Mouse (Mus musculus) lung, embryonic 16.5 days (tissue): Measurements from ENCODE around the gene Orai1. TPM values are rescaled to one million over a fixed set of nuclear protein-coding genes. Genes with fewer than 3 reads are reported as not detected.

ENCODE experiments used
- ATAC-seq: fragments of 200-750 bp; cut with Nextera tagmentation; 2 replicates; pipeline ENCODE4 v1.8.0; 2017; ENCODE audit warnings: low read depth, mild to moderate bottlenecking, moderate library complexity
- H3K27ac ChIP-seq: fragments of 300-500 bp; sonication (generic); 2 replicates; pipeline ENCODE4 v1.5.1; 2014; ENCODE audit warnings: mild to moderate bottlenecking, control low read depth, low read length
- H3K27me3 ChIP-seq: fragments of 300-500 bp; sonication (generic); 2 replicates; pipeline ENCODE4 v1.6.1; 2014; ENCODE audit warnings: low read depth, low read length, mixed read lengths; ENCODE audit not compliant: control insufficient read depth, insufficient read depth
- H3K36me3 ChIP-seq: fragments of 300-500 bp; sonication (generic); 2 replicates; pipeline ENCODE4 v1.6.1; 2014; ENCODE audit warnings: low read length; ENCODE audit not compliant: control insufficient read depth, insufficient read depth
- H3K4me1 ChIP-seq: fragments of 300-500 bp; sonication (generic); replicated peaks from 2 replicates; pipeline ENCODE4 v1.6.1; 2014; ENCODE audit warnings: low read length, mixed read lengths; ENCODE audit not compliant: control insufficient read depth, insufficient read depth
- H3K4me2 ChIP-seq: fragments of 300-500 bp; sonication (generic); 2 replicates; pipeline ENCODE4 v1.6.1; 2014; ENCODE audit warnings: low read depth, low read length, control low read depth
- H3K4me3 ChIP-seq: fragments of 300-500 bp; sonication (generic); 2 replicates; pipeline ENCODE4 v1.5.1; 2014; ENCODE audit warnings: mild to moderate bottlenecking, low read length, control low read depth
- H3K9ac ChIP-seq: fragments of 300-500 bp; sonication (generic); 2 replicates; pipeline ENCODE4 v1.6.1; 2014; ENCODE audit warnings: low read length, control low read depth
- H3K9me3 ChIP-seq: fragments of 300-500 bp; sonication (generic); 2 replicates; pipeline ENCODE4 v1.6.1; 2016; ENCODE audit warnings: low read length; ENCODE audit not compliant: control insufficient read depth
- WGBS: fragments of 180-500 bp; shearing (Covaris S2); extraction: QIAGEN DNeasy Blood & Tissue Kit; methylation state at CpG from one replicate; pipeline ENCODE4 v1.1.7; 2014; 5-methylcytosine and 5-hydroxymethylcytosine counted together
- polyA plus RNA-seq: library from polyadenylated mRNA; unstranded; fragments of >200 nt; fragmentation: Nextera tagmentation; extraction: Ambion mirVana; gene quantifications from 2 replicates; pipeline ENCODE4 v1.2.1, GENCODE M21; 2015

The Orai1 gene
- polyA plus RNA-seq, 1 experiment from 2014 or later = 18.2 TPM

- Histone ChIP-seq H3K4me2 (peak overlapping the region; percentile 53), H3K27ac (peak overlapping the region; percentile 56), H3K4me3 (peak overlapping the region; percentile 36), H3K9me3 (no peaks in the 10 kb centered on the region), H3K27me3 (no peaks in the 10 kb centered on the region), H3K36me3 (no peaks in the 10 kb centered on the region), H3K9ac (peak overlapping the region; percentile 43; the same call in 1 of the 2 replicates), H3K4me1 (peaks cover 18% of the 10 kb centered on the region)
- no peak for ATAC-seq
- 33% methylated on average over 2 of the region's 2 CpGs for WGBS
Measured at GRCm38 (mm10) chr5:122993811-122994210, 21.1 kb upstream of the Orai1 start.

- Histone ChIP-seq H3K27ac (peak overlapping the region; percentile 56), H3K9me3 (no peaks in the 10 kb centered on the region), H3K4me1 (peaks cover 18% of the 10 kb centered on the region), H3K9ac (peak overlapping the region; percentile 43; the same call in 1 of the 2 replicates), H3K4me3 (peak overlapping the region; percentile 36), H3K27me3 (no peaks in the 10 kb centered on the region), H3K36me3 (no peaks in the 10 kb centered on the region), H3K4me2 (peak overlapping the region; percentile 53)
- 3% methylated on average over 5 of the region's 5 CpGs for WGBS
- peak; percentile 92 for ATAC-seq
Measured at GRCm38 (mm10) chr5:122994303-122994846, 20.5 kb upstream of the Orai1 start.

GRCm38 (mm10) chr5:122994910-122995309 lies 20.0 kb upstream of the Orai1 start:
- no peaks in the 10 kb centered on the region for H3K9me3 ChIP-seq
- H3K36me3 ChIP-seq = no peaks in the 10 kb centered on the region
- no peak overlapping the region for H3K9ac ChIP-seq
- peaks cover 14% of the 10 kb centered on the region for H3K4me1 ChIP-seq
- H3K27me3 ChIP-seq = no peaks in the 10 kb centered on the region
- no peak overlapping the region for H3K27ac ChIP-seq
- ATAC-seq = no peak
- WGBS = 0% methylated on average over 1 of the region's 1 CpGs
- H3K4me2 ChIP-seq = no peak overlapping the region
- no peak overlapping the region for H3K4me3 ChIP-seq

- Histone ChIP-seq H3K9me3 (no peaks in the 10 kb centered on the region), H3K4me1 (0 out of 2 replicates have a peak, but pooled peaks cover 2% of the 10 kb centered on the region), H3K36me3 (no peaks in the 10 kb centered on the region), H3K4me3 (no peak overlapping the region), H3K9ac (no peak overlapping the region), H3K27me3 (no peaks in the 10 kb centered on the region), H3K4me2 (no peak overlapping the region), H3K27ac (no peak overlapping the region)
- no peak for ATAC-seq
- 85% methylated on average over 18 of the region's 18 CpGs for WGBS
Measured at GRCm38 (mm10) chr5:122997205-122998204, 17.4 kb upstream of the Orai1 start.

GRCm38 (mm10) chr5:123000901-123001300 lies 14.0 kb upstream of the Orai1 start:
- no peak overlapping the region for H3K4me3 ChIP-seq
- no peaks in the 10 kb centered on the region for H3K4me1 ChIP-seq
- H3K9me3 ChIP-seq = no peaks in the 10 kb centered on the region
- ATAC-seq = no peak
- no peaks in the 10 kb centered on the region for H3K27me3 ChIP-seq
- 63% methylated on average over 1 of the region's 1 CpGs for WGBS
- no peak overlapping the region for H3K27ac ChIP-seq
- H3K9ac ChIP-seq = no peak overlapping the region
- no peaks in the 10 kb centered on the region for H3K36me3 ChIP-seq
- no peak overlapping the region for H3K4me2 ChIP-seq

- no peak overlapping the region for H3K9ac ChIP-seq
- no peak overlapping the region for H3K4me3 ChIP-seq
- 61% methylated on average over 19 of the region's 19 CpGs for WGBS
Measured at GRCm38 (mm10) chr5:123005716-123006592, 8.9 kb upstream of the Orai1 start.

GRCm38 (mm10) chr5:123008877-123009493 lies 5.9 kb upstream of the Orai1 start:
- no peak for ATAC-seq
- H3K27me3 ChIP-seq = no peaks in the 10 kb centered on the region
- 39% methylated on average over 7 of the region's 7 CpGs for WGBS
- H3K4me2 ChIP-seq = no peak overlapping the region
- H3K9ac ChIP-seq = no peak overlapping the region
- H3K4me1 ChIP-seq = peaks cover 12% of the 10 kb centered on the region
- H3K36me3 ChIP-seq = no peaks in the 10 kb centered on the region
- H3K9me3 ChIP-seq = no peaks in the 10 kb centered on the region
- no peak overlapping the region for H3K4me3 ChIP-seq
- H3K27ac ChIP-seq = no peak overlapping the region

More at GRCm38 (mm10) chr5:123005716-123006592, 8.9 kb upstream of the Orai1 start:
- H3K36me3 ChIP-seq = no peaks in the 10 kb centered on the region
- no peaks in the 10 kb centered on the region for H3K9me3 ChIP-seq
- H3K4me2 ChIP-seq = 0 out of 2 replicates have a peak overlapping the region, but pooled peaks have one; percentile 6
- no peaks in the 10 kb centered on the region for H3K27me3 ChIP-seq
- no peak overlapping the region for H3K27ac ChIP-seq
- H3K4me1 ChIP-seq = peaks cover 9% of the 10 kb centered on the region
- no peak for ATAC-seq

- H3K9ac ChIP-seq = no peak overlapping the region
Measured at GRCm38 (mm10) chr5:123009873-123010272, 5.0 kb upstream of the Orai1 start.

More at GRCm38 (mm10) chr5:123009873-123010272, 5.0 kb upstream of the Orai1 start:
- Histone ChIP-seq H3K4me3 (no peak overlapping the region), H3K4me2 (no peak overlapping the region), H3K27ac (no peak overlapping the region), H3K27me3 (no peaks in the 10 kb centered on the region), H3K4me1 (peaks cover 15% of the 10 kb centered on the region), H3K36me3 (no peaks in the 10 kb centered on the region), H3K9me3 (no peaks in the 10 kb centered on the region)
- no peak for ATAC-seq
- WGBS = 41% methylated on average over 11 of the region's 11 CpGs
